Mouse (Mus musculus) liver, adult 2 months (tissue): ENCODE data around the gene Fam72a. TPM values are rescaled to one million over a fixed set of nuclear protein-coding genes. Genes with fewer than 3 reads are reported as not detected.

ENCODE experiments used
- DNase-seq: peaks from one replicate; pipeline ENCODE4 v3.0.0-alpha.2; 2011; ENCODE audit warnings: low read depth, low spot score; ENCODE audit errors: extremely low read depth
- H3K27ac ChIP-seq: fragments of 200-500 bp; replicated peaks from 2 replicates; pipeline ENCODE4 v1.5.1; 2012; ENCODE audit warnings: low read depth, mild to moderate bottlenecking, control low read depth, inconsistent platforms, low read length; ENCODE audit not compliant: insufficient read depth
- H3K27me3 ChIP-seq: fragments of 200-500 bp; 2 replicates; pipeline ENCODE4 v1.6.1; 2012; ENCODE audit warnings: mild to moderate bottlenecking, moderate library complexity, low read length, inconsistent platforms; ENCODE audit not compliant: control insufficient read depth, insufficient read depth
- H3K36me3 ChIP-seq: fragments of 200-500 bp; 2 replicates; pipeline ENCODE4 v1.6.1; 2012; ENCODE audit warnings: low read length, inconsistent platforms; ENCODE audit not compliant: control insufficient read depth, insufficient read depth
- H3K4me1 ChIP-seq: fragments of 200-500 bp; 2 replicates; pipeline ENCODE4 v1.6.1; 2011; ENCODE audit warnings: low read length; ENCODE audit not compliant: control insufficient read depth, insufficient read depth
- H3K4me3 ChIP-seq: fragments of 200-500 bp; 2 replicates; pipeline ENCODE4 v1.5.1; 2011; ENCODE audit warnings: low read depth, mild to moderate bottlenecking, control low read depth, low read length, moderate library complexity; ENCODE audit not compliant: insufficient read depth
- H3K79me2 ChIP-seq: fragments of 200-500 bp; 2 replicates; pipeline ENCODE4 v1.6.1; 2012; ENCODE audit warnings: inconsistent platforms, mild to moderate bottlenecking, low read length, moderate library complexity; ENCODE audit not compliant: control insufficient read depth, insufficient read depth
- H3K9ac ChIP-seq: fragments of 200-500 bp; 2 replicates; pipeline ENCODE4 v1.6.1; 2012; ENCODE audit warnings: low read depth, mild to moderate bottlenecking, control low read depth, inconsistent platforms, low read length
- CTCF ChIP-seq: fragments of 200-500 bp; IDR thresholded peaks from 2 replicates; pipeline ENCODE4 v1.5.1; 2011; ENCODE audit warnings: low read depth, low read length, control low read depth
- POLR2A ChIP-seq: fragments of 200-500 bp; IDR thresholded peaks from 2 replicates; pipeline ENCODE4 v1.6.1; 2011; ENCODE audit warnings: low read length, control low read depth; ENCODE audit not compliant: insufficient read depth; ENCODE audit errors: extremely low read depth
- WGBS: fragments of 180-500 bp; shearing (Covaris S2); methylation state at CpG from one replicate; pipeline ENCODE4 v1.1.7; 2018; 5-methylcytosine and 5-hydroxymethylcytosine counted together
- polyA plus RNA-seq: library from polyadenylated mRNA; depleted of rRNA; stranded (reverse); fragments of >200 nt; gene quantifications from 2 replicates; pipeline ENCODE4 v1.2.3, GENCODE M21; 2012
- total RNA-seq: library from RNA; depleted of rRNA; stranded (reverse); fragments of >200 nt; gene quantifications from 2 replicates; pipeline ENCODE4 v1.2.3, GENCODE M21; 2014

Fam72a gene
- total and polyA plus RNA-seq, 2 experiments, result 0.24 to 0.65 TPM

- Histone ChIP-seq H3K9ac (no peak overlapping the region), H3K4me1 (peaks cover 6% of the 10 kb centered on the region), H3K4me3 (no peak overlapping the region), H3K36me3 (no peaks in the 10 kb centered on the region; the same call in 1 of the 2 replicates), H3K27ac (no peak overlapping the region), H3K79me2 (peaks cover 24% of the 10 kb centered on the region; the same call in 1 of the 2 replicates), H3K27me3 (no peaks in the 10 kb centered on the region)
- no peak for DNase-seq
- TF ChIP-seq CTCF (no peak), POLR2A (no peak)
- 69% methylated on average over 3 of the region's 3 CpGs for WGBS
These were observed 3.9 kb upstream of the Fam72a start for GRCm38 (mm10) chr1:131523794-131524193.

GRCm38 (mm10) chr1:131525101-131525585 lies 2.6 kb upstream of the Fam72a start:
- 18% methylated on average over 26 of the region's 26 CpGs for WGBS
- DNase-seq, result no peak
- 0 out of 2 replicates have a peak overlapping the region, but pooled peaks have one; percentile 18 for H3K27ac ChIP-seq

GRCm38 (mm10) chr1:131525586-131526271 lies 2.0 kb upstream of the Fam72a start:
- no peaks in the 10 kb centered on the region for H3K36me3 ChIP-seq
- peaks cover 8% of the 10 kb centered on the region for H3K4me1 ChIP-seq
- H3K27me3 ChIP-seq, result no peaks in the 10 kb centered on the region
- under 1% methylated on average over 41 of the region's 41 CpGs for WGBS
- H3K79me2 ChIP-seq, result peaks cover 16% of the 10 kb centered on the region; the same call in 1 of the 2 replicates
- H3K4me3 ChIP-seq, result peak overlapping the region; percentile 90
- no peak for DNase-seq
- TF ChIP-seq CTCF (no peak), POLR2A (no peak)
- peak overlapping the region; percentile 69 for H3K27ac ChIP-seq
- H3K9ac ChIP-seq, result peak overlapping the region; percentile 79

More at GRCm38 (mm10) chr1:131525101-131525585, 2.6 kb upstream of the Fam72a start:
- Histone ChIP-seq H3K9ac (peak overlapping the region; percentile 79), H3K4me3 (peak overlapping the region; percentile 90), H3K36me3 (no peaks in the 10 kb centered on the region), H3K4me1 (peaks cover 8% of the 10 kb centered on the region), H3K27me3 (no peaks in the 10 kb centered on the region), H3K79me2 (peaks cover 16% of the 10 kb centered on the region; the same call in 1 of the 2 replicates)
- TF ChIP-seq CTCF (no peak), POLR2A (no peak)

GRCm38 (mm10) chr1:131526371-131527270 lies 1.1 kb upstream of the Fam72a start:
- Histone ChIP-seq H3K4me3 (peak overlapping the region; percentile 90), H3K79me2 (peaks cover 16% of the 10 kb centered on the region; the same call in 1 of the 2 replicates), H3K27me3 (no peaks in the 10 kb centered on the region), H3K4me1 (peaks cover 8% of the 10 kb centered on the region), H3K36me3 (no peaks in the 10 kb centered on the region), H3K27ac (peak overlapping the region; percentile 67), H3K9ac (peak overlapping the region; percentile 79)
- peak; percentile 22; the same call in 1 of the 2 replicates for TF ChIP-seq CTCF
- TF ChIP-seq POLR2A, result 0 out of 2 replicates have a peak, but pooled peaks have one; percentile 12
- DNase-seq, result peak; percentile 43
- WGBS, result under 1% methylated on average over 81 of the region's 81 CpGs

- Histone ChIP-seq H3K9ac (peak overlapping the region; percentile 68), H3K27me3 (no peaks in the 10 kb centered on the region), H3K36me3 (no peaks in the 10 kb centered on the region), H3K4me3 (peak overlapping the region; percentile 87), H3K4me1 (peaks cover 8% of the 10 kb centered on the region), H3K27ac (peak overlapping the region; percentile 53), H3K79me2 (peaks cover 16% of the 10 kb centered on the region; the same call in 1 of the 2 replicates)
- peak; percentile 67 for DNase-seq
- no peak for TF ChIP-seq CTCF
- peak; percentile 50; the same call in 1 of the 2 replicates for TF ChIP-seq POLR2A
- WGBS, result under 1% methylated on average over 34 of the region's 34 CpGs
These were observed 391 bp downstream of the Fam72a start for GRCm38 (mm10) chr1:131528081-131528507.
